Mouse (Mus musculus) megakaryocyte-erythroid progenitor cell, adult 5-6 weeks (primary cell): ENCODE results near the gene Prr11. TPM values are rescaled to one million over a fixed set of nuclear protein-coding genes. Genes with fewer than 3 reads are reported as not detected.
A peak's percentile ranks its signal among the peaks of the same experiment; 100 is the strongest.

Experiments used
- ATAC-seq: replicated peaks from 2 replicates; pipeline ENCODE4 v1.8.0; 2016; ENCODE audit warnings: mild to moderate bottlenecking, inconsistent platforms; ENCODE audit not compliant: severe bottlenecking, poor library complexity, low FRiP score, low TSS enrichment
- total RNA-seq, 2 experiments: library from RNA; stranded (forward) in 1 of 2; stranded (reverse) in 1 of 2; fragments of 200-1000, 215-1000 nt in 1 of 2; fragments of >200 nt in 1 of 2; fragmentation: Nextera tagmentation in 1 of 2; gene quantifications; 2 replicates each; pipeline ENCODE4 v1.2.3; 2014 to 2017

Gene Prr11
- total RNA-seq (2014; fragmentation: Nextera tagmentation) (16.6 and 16.8 TPM in 2 replicates), total RNA-seq (2017) (8.1 and 11.4 TPM in 2 replicates)

GRCm38 (mm10) chr11:87108409-87108754 is at the start of gene Prr11:
Gene Prr11 (minus strand): TSS chr11:87108708.
- no peak for ATAC-seq

GRCm38 (mm10) chr11:87158012-87158411 is 49.5 kb upstream of the Prr11 start:
- ATAC-seq: no peak

DNA sequence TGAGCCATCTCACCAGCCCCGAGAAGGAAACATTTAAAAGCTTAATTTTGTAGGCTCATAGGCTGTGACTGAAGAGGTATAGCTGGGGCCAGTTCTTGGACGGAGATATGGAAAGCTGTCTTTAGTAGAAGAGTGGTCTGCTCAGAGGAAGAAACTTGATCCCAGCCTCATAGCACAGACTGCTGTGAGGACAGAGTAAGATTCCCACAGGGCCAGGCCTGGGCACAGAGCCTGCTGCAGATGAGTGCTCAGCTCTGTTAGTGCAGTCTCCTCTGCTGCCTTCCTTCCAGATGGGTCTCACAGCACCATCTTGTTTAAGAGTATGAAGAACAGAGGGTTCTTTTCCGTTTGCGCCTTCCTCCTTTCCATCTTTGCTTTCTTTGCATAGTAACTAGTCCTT is 27.7 kb upstream of the Prr11 start:
- ATAC-seq: no peak

DNA sequence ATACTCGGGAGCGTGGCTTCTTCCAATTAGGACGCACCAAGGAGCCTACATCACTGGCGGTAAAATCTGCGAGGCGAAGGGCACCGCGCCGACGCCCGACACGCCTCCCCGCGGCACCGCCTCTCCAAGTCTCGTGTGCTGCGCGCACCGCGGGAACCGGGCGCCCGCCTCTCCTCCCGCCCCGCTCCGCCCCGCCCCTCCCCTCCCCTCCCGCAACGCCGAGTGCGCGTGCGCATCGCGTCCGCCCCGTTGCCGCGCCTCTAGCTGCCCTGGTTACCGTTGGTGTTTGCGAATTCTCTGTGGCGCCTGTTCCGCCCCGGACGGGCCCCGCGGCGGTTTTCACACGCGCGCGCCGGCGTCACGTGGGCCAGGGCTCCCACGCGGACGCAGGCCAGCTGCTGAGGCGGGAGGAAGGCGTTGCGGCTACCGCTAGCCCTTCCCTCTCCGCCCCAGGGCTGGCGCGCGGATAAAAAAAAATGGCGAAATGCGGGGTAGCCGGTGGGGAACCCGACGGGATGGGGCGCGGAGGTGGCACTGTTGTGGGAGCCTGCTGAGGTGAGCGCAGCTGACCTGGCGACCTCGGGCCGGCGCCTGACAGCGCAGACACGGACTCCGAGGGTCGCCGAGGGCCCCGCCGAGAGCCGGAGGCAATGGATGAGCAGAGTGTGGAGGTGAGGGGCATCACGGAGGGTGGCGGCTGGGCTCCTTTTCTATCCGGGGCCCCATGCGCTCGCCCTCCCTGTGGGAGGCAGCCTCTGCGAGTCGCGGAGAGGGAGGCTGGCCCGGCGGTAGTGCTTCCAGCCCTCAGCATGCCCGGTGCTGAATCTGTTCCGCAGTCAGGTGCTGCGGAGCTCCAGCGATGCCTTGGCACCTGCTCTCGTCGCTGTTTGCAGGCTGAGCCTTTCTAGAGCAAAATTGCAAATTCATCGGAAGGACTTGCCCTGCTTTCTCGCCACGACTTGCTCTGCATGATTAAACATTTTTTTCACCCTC is 18.6 kb upstream of the Prr11 start, which contains the start of gene Trim37:
TSS of gene Trim37 (plus strand) at position 254 of the 993 bp plus-strand sequence.
- ATAC-seq: peak; percentile 87

DNA sequence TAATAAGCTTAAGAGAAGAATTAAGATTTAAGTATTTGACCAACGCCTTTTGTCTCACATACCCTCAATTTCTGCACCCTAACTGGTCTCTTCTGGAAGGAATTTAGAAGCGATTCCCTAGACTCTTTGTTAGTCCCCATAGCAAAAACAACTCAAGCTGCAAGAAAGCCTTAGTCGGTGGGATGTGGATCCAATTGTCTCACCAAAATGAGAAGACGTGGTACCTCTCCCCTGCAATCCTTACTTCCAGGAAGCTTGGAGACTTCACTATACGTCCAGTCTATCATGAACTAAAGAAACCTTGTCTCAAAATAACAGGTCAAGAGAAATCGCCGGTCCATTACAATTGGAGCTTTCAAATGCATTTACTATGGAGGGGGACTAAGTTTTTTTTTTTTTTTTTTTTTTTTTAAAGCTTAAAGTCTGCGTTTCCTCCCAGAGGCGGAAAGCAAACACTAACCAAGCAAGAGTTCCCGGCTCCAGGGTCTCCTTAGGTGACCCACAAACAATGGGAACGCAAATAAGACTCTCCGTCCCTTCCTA is 17.8 kb upstream of the Prr11 start:
- no peak for ATAC-seq

- ATAC-seq: no peak
Measured at GRCm38 (mm10) chr11:87125562-87125961, 17.1 kb upstream of the Prr11 start.

DNA sequence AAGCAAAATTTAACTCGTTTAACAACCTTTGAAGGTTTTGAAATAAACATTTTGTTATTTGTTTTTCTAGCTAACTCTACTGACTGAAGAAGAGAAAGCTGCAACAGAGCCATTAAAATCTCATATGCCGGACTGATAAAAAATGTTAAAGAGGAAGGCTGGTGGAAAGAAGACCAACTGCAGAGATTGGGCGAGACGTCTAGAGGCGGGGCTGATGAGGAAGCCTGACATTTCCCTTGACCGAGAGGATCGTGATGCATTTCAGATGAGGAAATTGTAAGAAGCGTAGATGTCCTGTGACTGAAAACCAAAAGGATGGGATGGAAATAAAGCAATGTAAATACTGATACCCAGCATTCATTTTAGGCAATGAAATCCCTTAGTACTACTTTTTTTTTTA is 13.4 kb upstream of the Prr11 start:
- no peak for ATAC-seq

GRCm38 (mm10) chr11:87110172-87110909 is 1.8 kb upstream of the Prr11 start:
- ATAC-seq: no peak

DNA sequence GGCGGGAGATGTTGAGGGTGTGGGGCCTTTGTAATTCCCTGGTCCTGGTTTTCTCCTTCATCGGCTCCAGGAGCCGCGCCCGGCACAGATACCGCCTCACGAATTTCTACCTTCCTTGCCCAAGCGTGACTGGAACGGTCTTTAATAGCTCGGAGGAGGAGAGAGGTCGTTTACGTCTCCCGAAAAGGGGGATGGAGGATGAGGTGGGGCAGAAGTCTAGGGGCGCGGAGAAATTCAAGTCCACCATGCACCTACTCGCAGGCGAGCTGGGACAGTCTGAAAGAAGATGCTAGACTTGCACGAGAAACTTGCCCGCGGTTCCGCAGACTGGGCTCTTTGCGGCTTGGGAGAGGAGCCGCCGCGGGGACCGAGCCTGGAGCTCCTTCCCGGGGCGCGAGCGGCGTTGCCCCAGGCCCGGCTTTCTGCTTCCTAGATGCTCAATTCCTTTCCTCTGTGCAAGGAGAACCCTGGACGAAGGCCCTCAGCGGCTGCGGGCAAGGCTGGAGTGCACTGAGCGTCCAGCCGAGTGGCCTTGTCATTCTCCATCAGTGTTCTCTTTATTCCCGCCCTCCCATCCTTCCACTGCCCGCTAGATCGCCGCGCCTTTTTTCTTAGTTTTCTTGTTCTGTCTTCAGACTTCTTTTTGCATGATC is 1.1 kb upstream of the Prr11 start:
- no peak for ATAC-seq

- ATAC-seq: peak; percentile 97
Measured at GRCm38 (mm10) chr11:87108755-87109518, 429 bp upstream of the Prr11 start, which contains the start of gene Ska2. Gene Ska2 (plus strand): TSS chr11:87109234.

DNA sequence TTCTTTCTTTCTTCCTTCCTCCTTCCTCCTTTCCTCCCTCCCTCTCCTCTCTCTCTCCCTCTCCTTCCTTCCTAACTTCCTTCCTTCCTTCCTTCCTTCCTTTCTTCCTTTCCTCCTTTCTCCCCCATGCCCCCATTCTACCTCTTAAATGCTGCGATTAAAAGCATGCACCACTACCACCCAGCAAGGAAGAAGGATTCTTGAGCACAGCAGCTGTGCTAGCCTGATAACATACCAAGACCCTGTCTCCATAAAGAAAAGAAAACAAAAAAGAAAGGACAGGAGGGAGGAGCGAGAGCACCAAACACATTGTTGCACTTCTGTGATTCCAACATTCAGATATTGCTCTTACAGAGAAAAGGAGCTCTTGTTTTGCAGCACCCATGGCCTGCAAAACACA is 21.4 kb downstream of the Prr11 start:
- peak; percentile 68 for ATAC-seq

GRCm38 (mm10) chr11:87086290-87086984 is 22.1 kb downstream of the Prr11 start, which contains the start of gene Smg8:
Gene Smg8 (minus strand): TSS chr11:87086774.
- ATAC-seq: peak; percentile 98

DNA sequence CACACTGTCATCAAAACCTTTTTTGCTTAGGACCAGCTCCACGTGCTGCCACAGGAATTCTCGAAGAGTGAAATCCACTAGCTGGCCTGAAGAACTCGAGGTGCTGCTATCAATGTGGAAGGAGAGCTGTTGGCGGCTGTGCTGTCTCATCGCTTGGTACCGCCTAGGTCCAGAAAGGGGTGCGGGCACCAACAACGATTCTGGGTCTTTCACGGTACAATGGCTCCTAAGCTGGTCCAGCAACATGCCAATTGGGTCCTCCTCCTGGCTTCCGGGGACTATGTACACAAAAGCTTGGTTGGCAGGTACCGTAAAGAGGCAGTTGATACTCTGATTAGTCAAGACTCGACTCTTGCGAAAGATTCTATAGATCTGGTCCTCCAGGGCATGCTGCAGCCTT is 23.0 kb downstream of the Prr11 start:
- no peak for ATAC-seq

- ATAC-seq: no peak
Measured at GRCm38 (mm10) chr11:87083712-87084111, 24.8 kb downstream of the Prr11 start.

DNA sequence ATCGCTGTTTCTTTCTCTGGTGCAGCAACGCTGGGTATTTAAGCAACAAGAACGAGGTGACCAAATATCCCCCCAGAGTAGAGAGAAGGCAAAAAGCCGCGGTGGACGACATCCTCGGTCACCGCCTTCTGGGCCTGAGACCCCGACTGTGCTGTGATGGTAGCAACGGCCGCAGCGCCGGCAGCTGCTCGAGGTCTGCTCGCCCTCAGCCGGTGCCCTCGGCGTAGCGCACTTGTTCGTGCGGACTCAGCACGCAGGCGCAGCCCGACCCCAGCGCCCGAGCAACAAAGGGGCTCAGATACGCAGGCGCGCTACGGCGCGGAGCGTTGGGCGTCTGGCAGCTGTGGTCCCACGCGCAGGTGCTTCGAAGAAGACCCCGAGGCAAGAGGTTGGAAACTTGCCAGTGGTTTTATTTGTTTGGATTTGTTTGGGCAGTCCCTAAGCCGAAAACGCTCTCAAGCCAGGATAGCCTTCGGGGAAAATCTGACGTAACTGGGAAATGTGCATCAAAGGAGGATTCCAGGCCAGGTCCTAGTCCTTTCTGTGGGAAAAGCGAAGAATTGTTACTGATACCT is 34.6 kb downstream of the Prr11 start, which contains the start of gene Gdpd1:
TSS of gene Gdpd1 (minus strand) at position 197 of the 575 bp plus-strand sequence.
- peak; percentile 96 for ATAC-seq

DNA sequence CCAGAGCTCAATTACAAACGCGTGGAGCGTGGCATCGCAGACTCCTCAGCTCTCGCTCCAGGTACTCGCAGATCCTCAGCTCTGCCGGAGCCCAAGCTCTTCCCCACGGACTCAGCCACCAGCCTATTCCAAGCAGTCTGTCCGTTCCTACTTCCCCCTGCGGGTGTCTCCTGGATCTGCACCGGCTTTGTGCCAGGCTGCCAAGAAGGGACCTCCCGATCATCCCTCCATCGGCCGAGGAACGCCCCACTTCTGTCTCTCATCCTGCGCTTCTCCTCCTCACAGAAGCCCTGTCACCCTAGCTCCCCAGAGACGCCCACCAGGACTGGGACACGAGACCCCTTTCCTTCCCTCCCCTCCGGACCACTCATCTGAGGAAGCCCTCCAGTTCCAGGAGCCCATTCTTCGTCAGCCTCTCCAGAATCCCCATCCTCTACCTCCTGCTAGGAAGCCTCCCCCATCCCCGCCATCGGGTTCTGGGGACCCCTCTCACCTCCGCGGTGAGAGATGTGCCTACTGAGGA is 35.1 kb downstream of the Prr11 start:
- peak; percentile 91 for ATAC-seq

DNA sequence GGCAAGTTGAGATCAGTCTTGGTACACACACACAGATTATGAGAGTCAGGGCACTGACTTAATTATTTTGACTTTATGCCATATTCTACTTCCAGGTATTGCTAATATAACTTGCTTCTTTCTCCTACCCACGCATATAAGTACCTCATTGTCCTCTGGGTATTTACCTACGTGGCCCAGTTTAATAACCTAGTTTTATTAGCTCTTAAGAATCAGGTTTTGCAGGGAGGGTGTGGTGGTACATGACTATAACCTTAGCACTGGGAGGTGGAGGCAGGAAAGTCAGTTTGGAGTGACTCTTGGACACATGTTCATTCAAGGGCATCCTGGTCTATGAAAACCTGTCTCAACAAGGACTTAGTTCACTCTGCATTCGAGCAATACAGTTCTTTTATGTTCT is 46.4 kb downstream of the Prr11 start:
- no peak for ATAC-seq

DNA sequence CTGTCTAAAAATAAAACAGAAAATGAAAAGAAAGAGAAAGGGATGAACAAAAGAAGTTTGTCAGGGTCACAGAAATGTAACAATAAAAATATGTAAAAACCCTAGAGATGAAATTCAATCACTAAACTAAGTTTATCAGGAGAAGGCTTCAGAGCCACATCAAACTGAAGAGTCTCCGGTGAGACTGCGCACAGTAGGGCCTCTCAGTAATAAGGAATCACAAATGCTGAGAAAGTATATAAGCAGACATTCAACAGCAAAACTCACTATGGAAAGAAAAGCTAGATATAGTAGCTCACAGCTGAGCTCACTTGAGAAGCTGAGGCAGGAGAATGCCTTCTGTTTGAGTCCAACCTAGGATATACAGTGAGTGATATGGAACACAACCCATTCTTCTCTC is 48.1 kb downstream of the Prr11 start:
- no peak for ATAC-seq
